Mouse (Mus musculus) ES-Bruce4 (cell line): ENCODE results near the gene Akr1a1. TPM values are rescaled to one million over a fixed set of nuclear protein-coding genes. Genes with fewer than 3 reads are reported as not detected.
A peak's percentile ranks its signal among the peaks of the same experiment; 100 is the strongest.

Source experiments
- H3K27ac ChIP-seq: 2 replicates; pipeline ENCODE4 v1.5.1; 2012; ENCODE audit warnings: low read length, inconsistent platforms; ENCODE audit not compliant: insufficient read depth
- H3K27me3 ChIP-seq: 2 replicates; pipeline ENCODE4 v1.6.1; 2012; ENCODE audit warnings: mild to moderate bottlenecking, low read length, inconsistent platforms; ENCODE audit not compliant: control insufficient read depth, poor library complexity, insufficient read depth, severe bottlenecking
- H3K36me3 ChIP-seq: 2 replicates; pipeline ENCODE4 v1.6.1; 2012; ENCODE audit warnings: inconsistent platforms, mild to moderate bottlenecking, low read length, moderate library complexity; ENCODE audit not compliant: control insufficient read depth, poor library complexity, insufficient read depth, severe bottlenecking
- H3K4me1 ChIP-seq: one replicate; pipeline ENCODE4 v1.8.1; 2011; ENCODE audit warnings: low read length; ENCODE audit not compliant: control insufficient read depth, insufficient read depth
- H3K4me3 ChIP-seq: 2 replicates; pipeline ENCODE4 v1.5.1; 2011; ENCODE audit warnings: low read depth, mild to moderate bottlenecking, low read length
- H3K9ac ChIP-seq: 2 replicates; pipeline ENCODE4 v1.6.1; 2012; ENCODE audit warnings: low read depth, mild to moderate bottlenecking, inconsistent platforms; ENCODE audit not compliant: poor library complexity, severe bottlenecking
- H3K9me3 ChIP-seq: replicated peaks from 2 replicates; pipeline ENCODE4 v1.6.1; 2012; ENCODE audit warnings: mild to moderate bottlenecking, low read length, inconsistent platforms; ENCODE audit not compliant: control insufficient read depth, poor library complexity, insufficient read depth, severe bottlenecking
- CTCF ChIP-seq: IDR thresholded peaks from one replicate; pipeline ENCODE4 v1.8.1; 2011; ENCODE audit warnings: low read depth, low read length
- EP300 ChIP-seq: IDR thresholded peaks from 2 replicates; pipeline ENCODE4 v1.6.1; 2011; ENCODE audit warnings: low read depth, low read length; ENCODE audit not compliant: insufficient read depth
- POLR2A ChIP-seq: IDR thresholded peaks from one replicate; pipeline ENCODE4 v1.8.1; 2011; ENCODE audit warnings: low read length; ENCODE audit not compliant: insufficient read depth
- polyA plus RNA-seq: library from polyadenylated mRNA; stranded (reverse); fragments of >200 nt; gene quantifications from 2 replicates; pipeline ENCODE4 v1.2.4, GENCODE M21; 2011; ENCODE audit warnings: low read depth; ENCODE audit not compliant: missing spikeins, insufficient read depth, insufficient read length

The Akr1a1 gene
- polyA plus RNA-seq, 1 experiment: 280 TPM

- peaks cover 3% of the 10 kb centered on the region for H3K4me1 ChIP-seq
- peak overlapping the region; percentile 86 for H3K27ac ChIP-seq
- H3K4me3 ChIP-seq: peak overlapping the region; percentile 77
- H3K9me3 ChIP-seq: no peaks in the 10 kb centered on the region
- TF ChIP-seq POLR2A (no peak), CTCF (no peak), EP300 (no peak)
- H3K9ac ChIP-seq: peak overlapping the region; percentile 81
- peaks cover 17% of the 10 kb centered on the region for H3K36me3 ChIP-seq
- H3K27me3 ChIP-seq: no peaks in the 10 kb centered on the region
Measured at GRCm38 (mm10) chr4:116596978-116597881, 54.2 kb downstream of the Akr1a1 start.

GRCm38 (mm10) chr4:116596379-116596778 lies 55.1 kb downstream of the Akr1a1 start, which contains the start of gene Ccdc17:
Ccdc17 (plus strand) TSS chr4:116596654.
- H3K36me3 ChIP-seq: peaks cover 15% of the 10 kb centered on the region
- H3K9ac ChIP-seq: peak within 1 kb of the TSS; percentile 81

GRCm38 (mm10) chr4:116595793-116596192 lies 55.7 kb downstream of the Akr1a1 start:
- no peak overlapping the region for H3K4me3 ChIP-seq
- H3K4me1 ChIP-seq: peaks cover 3% of the 10 kb centered on the region
- H3K36me3 ChIP-seq: peaks cover 14% of the 10 kb centered on the region
- no peaks in the 10 kb centered on the region for H3K27me3 ChIP-seq
- no peak overlapping the region for H3K27ac ChIP-seq
- H3K9ac ChIP-seq: no peak overlapping the region
- H3K9me3 ChIP-seq: no peaks in the 10 kb centered on the region
- TF ChIP-seq POLR2A: no peak
- TF ChIP-seq CTCF: no peak
- no peak for TF ChIP-seq EP300

More at GRCm38 (mm10) chr4:116596379-116596778, 55.1 kb downstream of the Akr1a1 start, which contains the start of gene Ccdc17:
- H3K4me1 ChIP-seq: peaks cover 3% of the 10 kb centered on the region
- TF ChIP-seq CTCF (no peak), EP300 (no peak), POLR2A (no peak)
- H3K9me3 ChIP-seq: no peaks in the 10 kb centered on the region
- H3K27ac ChIP-seq: peak within 1 kb of the TSS; percentile 86
- H3K4me3 ChIP-seq: peak within 1 kb of the TSS; percentile 77
- no peaks in the 10 kb centered on the region for H3K27me3 ChIP-seq

Other genes with a start within 250 kb of the Akr1a1 start
- gene Mast2, start 187.5 kb downstream of the Akr1a1 start, polyA plus RNA-seq: 58.1 and 60.2 TPM in 2 replicates
- 11.1 and 13.2 TPM in 2 replicates for gene Ipp, start 144.1 kb downstream of the Akr1a1 start, polyA plus RNA-seq
- 25.0 and 25.3 TPM in 2 replicates for gene Tmem69, start 95.7 kb downstream of the Akr1a1 start, polyA plus RNA-seq
- gene Gpbp1l1, start 94.0 kb downstream of the Akr1a1 start, polyA plus RNA-seq: 107 TPM in 2 replicates
- gene Ccdc17, start 55.0 kb downstream of the Akr1a1 start, polyA plus RNA-seq: 2.7 and 2.8 TPM in 2 replicates
- gene Nasp, start 23.7 kb downstream of the Akr1a1 start, polyA plus RNA-seq: 514 and 595 TPM in 2 replicates
- 1,922 and 2,187 TPM in 2 replicates for gene Prdx1, start 33.9 kb upstream of the Akr1a1 start, polyA plus RNA-seq
- 35.9 and 36.1 TPM in 2 replicates for gene Mmachc, start 56.7 kb upstream of the Akr1a1 start, polyA plus RNA-seq
- 45.2 and 49.0 TPM in 2 replicates for gene Ccdc163, start 56.8 kb upstream of the Akr1a1 start, polyA plus RNA-seq
- gene Tesk2, start 69.3 kb upstream of the Akr1a1 start, polyA plus RNA-seq: 20.6 and 21.9 TPM in 2 replicates
- 14.9 and 19.2 TPM in 2 replicates for gene Toe1, start 156.0 kb upstream of the Akr1a1 start, polyA plus RNA-seq
- 23.6 and 30.0 TPM in 2 replicates for gene Mutyh, start 156.0 kb upstream of the Akr1a1 start, polyA plus RNA-seq
- gene Hpdl, start 170.0 kb upstream of the Akr1a1 start, polyA plus RNA-seq: 3.9 and 4.2 TPM in 2 replicates
- 2.1 and 2.5 TPM in 2 replicates for gene Zswim5, start 225.7 kb upstream of the Akr1a1 start, polyA plus RNA-seq